22 mouse cellular contexts compared by ENCODE assay signal in the genomic region with DNA sequence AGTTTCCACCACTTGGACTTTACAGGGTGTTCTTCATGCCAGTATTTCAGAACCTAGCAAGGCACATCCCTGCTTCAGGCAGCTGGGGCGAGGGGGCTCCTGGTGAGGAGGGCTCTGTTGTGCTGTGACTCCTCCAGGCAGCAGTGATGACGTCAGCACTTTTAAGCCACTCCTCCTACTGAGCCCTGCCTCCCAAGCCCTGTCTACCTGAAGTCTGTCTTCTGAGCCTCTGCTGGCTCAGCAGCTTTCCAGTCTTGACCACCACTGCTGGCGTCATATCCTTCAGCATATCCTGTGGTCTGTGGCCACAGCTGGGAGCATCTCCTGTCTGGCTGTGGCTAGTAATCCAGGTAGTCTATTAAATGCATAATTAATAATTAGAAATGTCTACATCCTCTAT. TPM values are rescaled to one million over a fixed set of nuclear protein-coding genes. Genes with fewer than 3 reads are reported as not detected.
DNase-seq lines count a peak whose midpoint lies in the region; ATAC-seq and TF ChIP-seq lines count a peak whose summit lies in the region.
"Had no signal": no experiment of that assay in that cellular context is flagged by ENCODE, and none has a peak within 500 bp of the region (broad histone marks: within the 10 kb centered on the region; RNA-seq: fewer than 3 reads in every experiment).

No protein-coding gene starts in this region.

- H3K27ac ChIP-seq in thymus, adult 2 months (ENCODE audit: control insufficient read depth, insufficient read depth, low read length) = no peak overlapping the region
- H3K27ac ChIP-seq in ES-Bruce4 (ENCODE audit: insufficient read depth, low read length) = peak overlapping the region; percentile 38; the same call in 1 of the 2 replicates
- peak overlapping the region; percentile 80 for H3K27ac ChIP-seq in brown adipose tissue, adult 24 weeks (replicated peaks; ENCODE audit: low read depth, low read length)
- H3K27ac ChIP-seq in hindbrain, embryonic 16.5 days (ENCODE audit: low read depth, low read length) = no peak overlapping the region
- H3K27ac ChIP-seq: embryonic facial prominence, embryonic 13.5 days; forebrain, embryonic 12.5 days; kidney, postnatal 0 days; liver, embryonic 12.5 days; midbrain, embryonic 13.5 days had no signal

- H3K9ac ChIP-seq in ES-Bruce4 (ENCODE audit: low read depth, poor library complexity, severe bottlenecking) = no peak overlapping the region
- H3K9ac ChIP-seq in hindbrain, embryonic 16.5 days (ENCODE audit: low read depth, low read length) = no peak overlapping the region
- H3K9ac ChIP-seq: embryonic facial prominence, embryonic 13.5 days; forebrain, embryonic 12.5 days; heart, embryonic 12.5 days; liver, embryonic 12.5 days; midbrain, embryonic 13.5 days had no signal

- no peak for TF ChIP-seq EP300 in ES-Bruce4 (IDR thresholded peaks at IDR 0.05; ENCODE audit: insufficient read depth, low read depth, low read length)

- no peaks in the 10 kb centered on the region for H3K9me3 ChIP-seq in ES-Bruce4 (replicated peaks; ENCODE audit: control insufficient read depth, insufficient read depth, low read length, poor library complexity, severe bottlenecking)
- no peaks in the 10 kb centered on the region for H3K9me3 ChIP-seq in hindbrain, embryonic 16.5 days (ENCODE audit: control insufficient read depth, low read length)
- H3K9me3 ChIP-seq: embryonic facial prominence, embryonic 13.5 days; forebrain, embryonic 12.5 days; heart, embryonic 12.5 days; liver, embryonic 12.5 days; megakaryocyte, embryonic 14.5 days; midbrain, embryonic 13.5 days had no signal

- ATAC-seq in megakaryocyte, adult 5-6 weeks (ENCODE audit: poor library complexity, severe bottlenecking) = peak; percentile 85
- ATAC-seq in hindbrain, embryonic 16.5 days = no peak
- ATAC-seq: liver, embryonic 12.5 days; midbrain, embryonic 13.5 days had no signal

- TF ChIP-seq CTCF in thymus, adult 2 months (IDR thresholded peaks at IDR 0.05; ENCODE audit: borderline replicate concordance, control insufficient read depth, extremely low read depth, insufficient read depth, low read length, poor library complexity) = no peak
- no peak for TF ChIP-seq CTCF in ES-Bruce4 (IDR thresholded peaks at IDR 0.05; ENCODE audit: low read depth, low read length)

- H3K4me2 ChIP-seq in hindbrain, embryonic 16.5 days (ENCODE audit: low read length) = no peak overlapping the region
- H3K4me2 ChIP-seq: embryonic facial prominence, embryonic 13.5 days; forebrain, embryonic 12.5 days; heart, embryonic 12.5 days; liver, embryonic 12.5 days; midbrain, embryonic 13.5 days had no signal

- no peaks in the 10 kb centered on the region for H3K4me1 ChIP-seq in thymus, adult 2 months (replicated peaks; ENCODE audit: control insufficient read depth, insufficient read depth, low read length)
- peaks cover 20% of the 10 kb centered on the region for H3K4me1 ChIP-seq in ES-Bruce4 (ENCODE audit: control insufficient read depth, insufficient read depth, low read length)
- H3K4me1 ChIP-seq in brown adipose tissue, adult 24 weeks (ENCODE audit: control insufficient read depth, insufficient read depth, insufficient read length, low read length) = peaks cover 5% of the 10 kb centered on the region
- peaks cover 2% of the 10 kb centered on the region; the same call in 1 of the 2 replicates for H3K4me1 ChIP-seq in hindbrain, embryonic 16.5 days (ENCODE audit: control insufficient read depth, insufficient read depth, low read depth, low read length)
- H3K4me1 ChIP-seq: heart, embryonic 12.5 days; liver, embryonic 12.5 days had no signal

- DNase-seq in thymus, postnatal 0 days (ENCODE audit: low spot score) = peak; percentile 26
- DNase-seq in thymus, adult 2 months = no peak
- no peak for DNase-seq in right cerebral cortex, adult 2 months (ENCODE audit: low spot score in 2 of 2)
- no peak for DNase-seq in frontal cortex, adult 2 months (ENCODE audit: extremely low spot score in 1 of 2, low spot score in 1 of 2)
- DNase-seq: cerebellum, adult 18-20 months; cerebellum, postnatal 25 days; embryo, embryonic 11 days; heart, postnatal 10 days; kidney, adult 18-20 months; lung, postnatal 10 days had no signal

- H3K4me3 ChIP-seq in thymus, adult 2 months (ENCODE audit: control insufficient read depth, insufficient read depth, low read length) = no peak overlapping the region
- H3K4me3 ChIP-seq in ES-Bruce4 (ENCODE audit: low read depth, low read length) = no peak overlapping the region
- H3K4me3 ChIP-seq in brown adipose tissue, adult 24 weeks (ENCODE audit: insufficient read depth, low read depth, low read length) = no peak overlapping the region
- no peak overlapping the region for H3K4me3 ChIP-seq in hindbrain, embryonic 16.5 days (ENCODE audit: low read length)
- H3K4me3 ChIP-seq: embryonic facial prominence, embryonic 13.5 days; erythroblast, embryonic 14.5 days; forebrain, embryonic 12.5 days; heart, embryonic 12.5 days; liver, embryonic 12.5 days; megakaryocyte, embryonic 14.5 days; midbrain, embryonic 13.5 days had no signal

- no peaks in the 10 kb centered on the region for H3K27me3 ChIP-seq in thymus, adult 2 months (ENCODE audit: control insufficient read depth, insufficient read depth, low read length)
- no peaks in the 10 kb centered on the region for H3K27me3 ChIP-seq in ES-Bruce4 (ENCODE audit: control insufficient read depth, insufficient read depth, low read length, poor library complexity, severe bottlenecking)
- no peaks in the 10 kb centered on the region for H3K27me3 ChIP-seq in hindbrain, embryonic 16.5 days (replicated peaks; ENCODE audit: control insufficient read depth, insufficient read depth, low read length)
- H3K27me3 ChIP-seq: embryonic facial prominence, embryonic 13.5 days; forebrain, embryonic 12.5 days; heart, embryonic 12.5 days; liver, embryonic 12.5 days; midbrain, embryonic 13.5 days had no signal

- WGBS in thymus, adult 2 months = 57% methylated on average over 3 of the region's 3 CpGs
- 68% methylated on average over 3 of the region's 3 CpGs for WGBS in hindbrain, embryonic 16.5 days

- H3K36me3 ChIP-seq in thymus, adult 2 months (ENCODE audit: control insufficient read depth, insufficient read depth, low read length) = no peaks in the 10 kb centered on the region
- H3K36me3 ChIP-seq in ES-Bruce4 (ENCODE audit: control insufficient read depth, insufficient read depth, low read length, poor library complexity, severe bottlenecking) = no peaks in the 10 kb centered on the region
- H3K36me3 ChIP-seq in hindbrain, embryonic 16.5 days (ENCODE audit: control insufficient read depth, insufficient read depth, low read length) = no peaks in the 10 kb centered on the region
- H3K36me3 ChIP-seq: forebrain, embryonic 12.5 days; liver, embryonic 12.5 days; midbrain, embryonic 13.5 days had no signal

- TF ChIP-seq POLR2A in thymus, adult 2 months (IDR thresholded peaks at IDR 0.05; ENCODE audit: control insufficient read depth, extremely low read depth, insufficient read depth, low read length, poor library complexity) = no peak
- no peak for TF ChIP-seq POLR2A in ES-Bruce4 (IDR thresholded peaks at IDR 0.05; ENCODE audit: insufficient read depth, low read length)

RNA-seq across cellular contexts. Expression of a gene that starts 47.6 kb away (rescaled TPM):
- 6.3 and 6.8 TPM in 2 replicates for polyA plus RNA-seq in thymus, postnatal 0 days (2015; fragmentation: Nextera tagmentation; extraction: Ambion mirVana)
- 20.8 and 25.5 TPM in 2 replicates for polyA plus RNA-seq in thymus, adult 2 months (2012; rRNA removed)
- 8.2 and 9.2 TPM in 2 replicates for polyA plus RNA-seq in ES-Bruce4 (2011; ENCODE audit: insufficient read depth, insufficient read length, low read depth, missing spikeins)
- 28.5 and 35.8 TPM in 2 replicates for polyA plus RNA-seq in brown adipose tissue, adult 24 weeks (2012; ENCODE audit: insufficient read depth, insufficient read length, missing spikeins)
- total RNA-seq in megakaryocyte, adult 5-6 weeks (2015) = 0.38 and 2.5 TPM in 2 replicates
- total RNA-seq in megakaryocyte, adult 5-6 weeks (2017) = 0.77 and 1.0 TPM in 2 replicates
- polyA plus RNA-seq in hindbrain, embryonic 16.5 days (2015; fragmentation: Nextera tagmentation; extraction: Ambion mirVana) = 15.7 and 16.0 TPM in 2 replicates
- 24.5 and 24.9 TPM in 2 replicates for polyA plus RNA-seq in frontal cortex, adult 2 months (2012; rRNA removed)

RNA-seq across cellular contexts. Expression of a gene that starts 53.3 kb away (rescaled TPM):
- 6.1 and 6.8 TPM in 2 replicates for polyA plus RNA-seq in thymus, postnatal 0 days (2015; fragmentation: Nextera tagmentation; extraction: Ambion mirVana)
- polyA plus RNA-seq in thymus, adult 2 months (2012; rRNA removed) = 5.5 and 6.2 TPM in 2 replicates
- 6.9 and 7.2 TPM in 2 replicates for polyA plus RNA-seq in ES-Bruce4 (2011; ENCODE audit: insufficient read depth, insufficient read length, low read depth, missing spikeins)
- 10.0 and 12.2 TPM in 2 replicates for polyA plus RNA-seq in brown adipose tissue, adult 24 weeks (2012; ENCODE audit: insufficient read depth, insufficient read length, missing spikeins)
- total RNA-seq in megakaryocyte, adult 5-6 weeks (2015) = 8.7 and 10.7 TPM in 2 replicates
- 7.4 and 7.8 TPM in 2 replicates for total RNA-seq in megakaryocyte, adult 5-6 weeks (2017)
- 7.4 and 7.6 TPM in 2 replicates for polyA plus RNA-seq in hindbrain, embryonic 16.5 days (2015; fragmentation: Nextera tagmentation; extraction: Ambion mirVana)
- polyA plus RNA-seq in frontal cortex, adult 2 months (2012; rRNA removed) = 6.7 and 6.8 TPM in 2 replicates

RNA-seq across cellular contexts. Expression of a gene that starts 53.6 kb away (rescaled TPM):
- polyA plus RNA-seq in thymus, postnatal 0 days (2015; fragmentation: Nextera tagmentation; extraction: Ambion mirVana) = 25.9 and 28.1 TPM in 2 replicates
- polyA plus RNA-seq in thymus, adult 2 months (2012; rRNA removed) = 30.9 and 33.8 TPM in 2 replicates
- polyA plus RNA-seq in ES-Bruce4 (2011; ENCODE audit: insufficient read depth, insufficient read length, low read depth, missing spikeins) = 24.4 and 27.0 TPM in 2 replicates
- 5.7 and 6.5 TPM in 2 replicates for polyA plus RNA-seq in brown adipose tissue, adult 24 weeks (2012; ENCODE audit: insufficient read depth, insufficient read length, missing spikeins)
- total RNA-seq in megakaryocyte, adult 5-6 weeks (2015) = 11.6 and 20.2 TPM in 2 replicates
- 28.9 and 34.8 TPM in 2 replicates for total RNA-seq in megakaryocyte, adult 5-6 weeks (2017)
- 7.3 and 8.4 TPM in 2 replicates for polyA plus RNA-seq in hindbrain, embryonic 16.5 days (2015; fragmentation: Nextera tagmentation; extraction: Ambion mirVana)
- 6.2 and 6.7 TPM in 2 replicates for polyA plus RNA-seq in frontal cortex, adult 2 months (2012; rRNA removed)

Comparison
In these comparisons a context has a peak if more than half of its experiments do, and no peak if none do; other contexts are left out.
1. H3K27ac ChIP-seq: peak in ES-Bruce4 (single experiment) and brown adipose tissue, adult 24 weeks (single experiment); none in thymus, adult 2 months (single experiment) and hindbrain, embryonic 16.5 days (single experiment).